Mouse (Mus musculus) brain, embryonic 14.5 days (tissue): ENCODE results near the gene Gm20503. TPM values are rescaled to one million over a fixed set of nuclear protein-coding genes. Genes with fewer than 3 reads are reported as not detected.
A peak's percentile ranks its signal among the peaks of the same experiment; 100 is the strongest.

Source experiments
- DNase-seq: peaks from one replicate; pipeline ENCODE4 v3.0.0-alpha.2; 2011; ENCODE audit warnings: low read depth
- CTCF ChIP-seq: fragments of 200-500 bp; IDR thresholded peaks from 2 replicates; pipeline ENCODE4 v1.5.1; 2012; ENCODE audit warnings: inconsistent platforms, mild to moderate bottlenecking, moderate library complexity, borderline replicate concordance; ENCODE audit not compliant: insufficient read depth, insufficient read length; ENCODE audit errors: extremely low read depth
- POLR2A ChIP-seq: fragments of 200-500 bp; IDR thresholded peaks from 2 replicates; pipeline ENCODE4 v1.6.1; 2012; ENCODE audit warnings: mild to moderate bottlenecking, inconsistent platforms, borderline replicate concordance; ENCODE audit not compliant: poor library complexity, insufficient read depth, insufficient read length, severe bottlenecking; ENCODE audit errors: extremely low read depth
- polyA plus RNA-seq: library from polyadenylated mRNA; depleted of rRNA; stranded (reverse); fragments of >200 nt; gene quantifications from 2 replicates; pipeline ENCODE4 v1.2.3, GENCODE M21; 2012

The Gm20503 gene
- polyA plus RNA-seq, 1 experiment, result not detected

DNA sequence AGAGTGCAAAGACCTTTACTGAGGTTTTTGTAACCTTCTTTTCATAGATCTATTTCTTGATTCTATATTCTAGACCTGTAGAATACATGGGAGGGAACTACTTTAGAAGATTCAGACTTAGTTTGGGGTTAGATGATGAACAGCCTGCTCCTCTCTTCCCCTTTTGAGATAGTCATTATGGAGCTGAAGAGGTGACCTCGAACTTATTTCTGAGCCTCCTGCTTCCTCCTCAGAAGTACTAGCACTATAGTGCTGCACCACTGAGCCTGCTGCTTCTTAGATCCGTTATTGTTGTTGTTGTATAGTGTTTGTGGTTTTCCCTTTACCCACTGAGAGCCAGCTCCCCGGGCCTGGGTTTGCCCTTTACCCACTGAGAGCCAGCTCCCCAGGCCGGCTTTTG, 6.7 kb downstream of the Gm20503 start:
- DNase-seq, result no peak
- TF ChIP-seq CTCF (no peak), POLR2A (no peak)

DNA sequence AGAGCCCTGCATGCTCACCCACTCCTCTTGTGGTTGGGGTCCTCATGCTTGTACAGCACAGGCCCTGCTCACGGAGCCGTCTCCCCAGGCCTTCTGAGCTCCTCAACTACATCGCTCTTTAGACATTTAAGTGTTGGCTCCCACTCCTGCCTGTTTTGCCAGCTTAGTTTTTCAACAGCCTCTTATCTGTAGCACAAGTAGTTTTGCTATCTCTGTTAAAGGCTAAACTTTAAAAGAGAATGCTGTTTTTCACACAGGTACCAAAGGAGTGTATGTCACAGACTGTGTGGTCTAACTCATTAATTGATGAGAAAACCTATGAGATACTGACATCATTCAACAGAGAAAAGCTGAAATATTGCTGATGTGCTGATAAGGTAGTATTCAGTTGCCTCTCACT, 8.4 kb downstream of the Gm20503 start:
- no peak for TF ChIP-seq POLR2A
- TF ChIP-seq CTCF, result no peak
- no peak for DNase-seq

GRCm38 (mm10) chr4:59015181-59015580, 12.2 kb downstream of the Gm20503 start:
- no peak for DNase-seq
- no peak for TF ChIP-seq CTCF
- TF ChIP-seq POLR2A, result no peak

GRCm38 (mm10) chr4:59016922-59017321, 13.9 kb downstream of the Gm20503 start:
- TF ChIP-seq POLR2A (no peak), CTCF (no peak)
- DNase-seq, result no peak

- TF ChIP-seq CTCF, result no peak
- TF ChIP-seq POLR2A, result no peak
- no peak for DNase-seq
Observed at GRCm38 (mm10) chr4:59034325-59034917, 31.4 kb downstream of the Gm20503 start.

- TF ChIP-seq POLR2A, result 0 out of 2 replicates have a peak, but pooled peaks have one; percentile 29
- TF ChIP-seq CTCF, result no peak
- peak; percentile 73 for DNase-seq
Observed at GRCm38 (mm10) chr4:59034918-59035785, 32.1 kb downstream of the Gm20503 start, which contains the start of gene Gng10. Gene Gng10 (plus strand): TSS chr4:59035088.

GRCm38 (mm10) chr4:59035786-59036350, 32.9 kb downstream of the Gm20503 start:
- no peak for TF ChIP-seq POLR2A
- no peak for TF ChIP-seq CTCF
- no peak for DNase-seq

DNA sequence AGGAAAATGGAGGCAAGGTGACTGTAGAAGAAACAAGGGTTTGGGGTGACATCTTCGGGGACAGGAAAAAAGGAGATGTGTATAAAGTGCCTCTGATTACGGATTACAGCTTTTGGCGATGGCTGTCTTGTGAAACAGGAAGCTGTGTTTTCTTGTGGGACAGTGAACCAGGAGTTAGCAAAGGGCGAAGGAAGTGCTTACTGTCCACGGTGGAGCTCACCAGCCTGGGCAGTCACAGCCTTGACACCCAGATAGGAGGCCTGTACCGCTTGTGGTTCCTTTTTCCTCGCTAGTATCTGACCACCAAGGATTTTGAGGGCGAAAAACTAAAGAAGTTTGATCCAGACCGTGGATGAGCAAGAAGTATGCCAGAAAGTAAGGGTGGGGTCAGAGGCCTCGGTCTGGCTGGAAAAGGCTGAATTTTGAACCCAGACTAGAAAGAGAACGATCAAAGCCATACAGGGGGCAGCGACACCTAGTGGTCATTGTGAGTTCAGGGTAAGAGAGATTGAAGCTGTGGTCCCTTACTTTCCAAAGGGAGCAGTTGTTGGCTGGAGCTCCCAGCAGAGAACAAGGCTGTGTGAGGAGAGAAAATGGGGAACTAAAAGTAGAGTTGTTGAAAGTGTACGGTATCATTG, 33.6 kb downstream of the Gm20503 start:
- TF ChIP-seq POLR2A (no peak), CTCF (peak; percentile 82)
- DNase-seq, result peak; percentile 86

DNA sequence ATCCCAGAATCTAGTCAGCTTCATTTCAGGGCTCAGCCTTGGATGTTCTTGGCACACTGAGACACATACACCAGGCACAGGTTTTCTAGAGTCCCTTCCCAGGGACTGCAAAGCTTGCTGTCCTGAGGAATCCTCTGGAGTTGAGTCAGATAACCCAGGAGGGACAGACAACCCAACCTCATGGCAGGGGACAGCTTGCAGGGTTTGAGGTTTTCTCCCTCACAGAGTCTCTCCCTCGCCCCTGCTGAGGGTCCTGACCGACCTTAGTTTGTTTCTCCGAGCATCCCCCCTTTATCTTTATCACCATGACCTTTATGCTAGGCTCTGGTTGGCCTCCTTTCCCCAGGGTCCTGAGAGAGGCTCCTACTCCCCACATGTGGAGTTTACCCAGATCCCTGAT, 34.5 kb downstream of the Gm20503 start:
- TF ChIP-seq CTCF (no peak), POLR2A (no peak)
- no peak for DNase-seq

DNA sequence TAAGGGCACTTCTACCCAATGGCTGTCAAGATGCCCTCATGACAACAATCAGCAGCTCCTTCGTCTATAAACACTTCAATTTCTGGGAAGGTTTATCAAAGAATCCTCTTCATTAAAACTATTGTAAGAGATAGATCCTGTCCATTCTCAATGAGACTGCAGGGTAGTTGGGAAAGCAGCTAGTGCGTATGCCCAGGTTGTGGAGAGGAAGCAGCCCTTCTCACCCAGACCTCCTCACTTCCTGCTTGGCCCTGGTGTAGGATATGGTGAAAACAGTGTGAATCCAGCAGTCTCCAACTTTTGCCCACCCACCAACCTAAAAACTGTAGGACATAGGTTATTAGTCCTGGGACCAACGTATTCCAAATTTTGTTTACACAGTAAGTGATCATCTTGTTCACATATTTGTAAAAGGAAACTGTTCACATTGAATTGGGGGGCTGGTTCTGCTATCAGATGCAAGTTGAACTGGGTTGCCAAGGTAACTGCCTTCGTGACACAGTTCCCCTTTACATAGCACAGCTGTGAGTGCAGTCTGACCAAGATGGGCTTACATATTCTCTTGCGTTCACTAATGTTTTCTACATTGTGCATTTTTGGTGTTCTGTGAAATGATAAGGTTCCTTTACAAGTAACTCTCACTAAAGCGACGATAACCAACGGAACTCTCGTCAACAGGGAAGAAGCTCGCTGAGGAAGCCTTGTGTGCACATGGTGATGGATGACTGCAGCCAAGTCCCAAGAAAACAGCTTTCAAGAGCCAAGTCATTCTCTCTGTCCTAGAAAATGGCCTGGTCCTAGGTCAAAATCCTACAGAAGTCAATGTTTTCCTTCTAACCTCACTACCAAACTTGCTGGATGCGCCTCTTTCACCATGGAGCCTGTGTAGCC, 37.6 kb downstream of the Gm20503 start:
- no peak for TF ChIP-seq POLR2A
- no peak for TF ChIP-seq CTCF
- no peak for DNase-seq
